In genomic region chr10:117716686-117717085, GRCm38 (mm10) we compare ENCODE assay signal across 17 mouse cellular contexts. TPM values are rescaled to one million over a fixed set of nuclear protein-coding genes. Genes with fewer than 3 reads are reported as not detected.
A peak's percentile ranks its signal among the peaks of the same experiment; 100 is the strongest.
DNase-seq lines count a peak whose midpoint lies in the region; TF ChIP-seq lines count a peak whose summit lies in the region.
"Had no signal": no experiment of that assay in that cellular context is flagged by ENCODE, and none has a peak within 500 bp of the region (broad histone marks: within the 10 kb centered on the region; RNA-seq: fewer than 3 reads in every experiment).

No protein-coding gene starts in this region.

- no peak overlapping the region for H3K4me2 ChIP-seq in CH12.LX (ENCODE audit: insufficient read depth, low read depth, poor library complexity, severe bottlenecking)
- H3K4me2 ChIP-seq: embryonic facial prominence, embryonic 15.5 days; forebrain, embryonic 12.5 days; hindbrain, embryonic 15.5 days had no signal

- no peak for TF ChIP-seq POLR2A in kidney, adult 2 months (IDR thresholded peaks at IDR 0.05; ENCODE audit: low read depth, low read length)
- no peak for TF ChIP-seq POLR2A in CH12.LX (IDR thresholded peaks at IDR 0.05; ENCODE audit: low read depth, low read length)

- H3K4me1 ChIP-seq in kidney, adult 2 months (ENCODE audit: control insufficient read depth, insufficient read depth, low read length), result peaks cover 30% of the 10 kb centered on the region
- H3K4me1 ChIP-seq in CH12.LX (ENCODE audit: control insufficient read depth in 1 of 2, insufficient read depth in 2 of 2), result peaks cover 22 to 80% of the 10 kb centered on the region in 2 experiments
- H3K4me1 ChIP-seq: hindbrain, embryonic 15.5 days had no signal

- no peaks in the 10 kb centered on the region for H3K9me3 ChIP-seq in CH12.LX (replicated peaks; ENCODE audit: low read length)
- H3K9me3 ChIP-seq: embryonic facial prominence, embryonic 15.5 days; forebrain, embryonic 12.5 days; G1E; heart, embryonic 12.5 days; hindbrain, embryonic 15.5 days had no signal

- no peak for TF ChIP-seq CTCF in kidney, adult 2 months (conservative IDR thresholded peaks at IDR 0.05; ENCODE audit: insufficient read depth, insufficient read length, low read depth, low read length)
- no peak for TF ChIP-seq CTCF in CH12.LX (conservative IDR thresholded peaks at IDR 0.05 in 1 of 2, IDR thresholded peaks at IDR 0.05 in 1 of 2; ENCODE audit: low read depth in 2 of 2, low read length in 2 of 2)

- H3K79me2 ChIP-seq in CH12.LX (replicated peaks; ENCODE audit: control insufficient read depth, extremely low read depth, insufficient read depth, poor library complexity, severe bottlenecking) (no peaks in the 10 kb centered on the region), macrophage (ENCODE audit: inconsistent target) (no peaks in the 10 kb centered on the region)

- no peak for DNase-seq in kidney, adult 2 months
- no peak for DNase-seq in kidney, adult 11 months
- DNase-seq in CH12.LX (ENCODE audit: extremely low read depth) (no peak), adipocyte (ENCODE audit: low spot score) (peak; percentile 98)
- DNase-seq in cerebellum, postnatal 4 days (ENCODE audit: low spot score in 2 of 2), result no peak
- DNase-seq: adrenal gland, postnatal 14 days; cerebellum, adult 2 months; cerebellum, postnatal 10 days; embryo, embryonic 11 days; gastrocnemius, postnatal 14 days; heart, adult 2 months had no signal

- no peaks in the 10 kb centered on the region for H3K36me3 ChIP-seq in kidney, adult 2 months (ENCODE audit: control insufficient read depth, insufficient read depth, low read length)
- H3K36me3 ChIP-seq in CH12.LX (replicated peaks in 1 of 2; ENCODE audit: control insufficient read depth in 1 of 2, insufficient read depth in 1 of 2, low read length in 1 of 2), result no peaks in the 10 kb centered on the region
- H3K36me3 ChIP-seq in macrophage (ENCODE audit: inconsistent target), result no peaks in the 10 kb centered on the region
- H3K36me3 ChIP-seq: embryonic facial prominence, embryonic 15.5 days; forebrain, embryonic 12.5 days; G1E; heart, embryonic 12.5 days; hindbrain, embryonic 15.5 days had no signal

- H3K4me3 ChIP-seq in kidney, adult 2 months (ENCODE audit: insufficient read depth, low read depth, low read length), result no peak overlapping the region
- no peak overlapping the region for H3K4me3 ChIP-seq in CH12.LX (replicated peaks in 1 of 3; ENCODE audit: low read depth in 2 of 3, low read length in 2 of 3, poor library complexity in 1 of 3)
- no peak overlapping the region for H3K4me3 ChIP-seq in macrophage (ENCODE audit: inconsistent target)
- H3K4me3 ChIP-seq: embryonic facial prominence, embryonic 15.5 days; forebrain, embryonic 12.5 days; heart, adult 2 months; heart, embryonic 12.5 days; hindbrain, embryonic 15.5 days had no signal

- no peak for TF ChIP-seq RAD21 in CH12.LX (IDR thresholded peaks at IDR 0.05; ENCODE audit: low read depth, low read length)

- 90% methylated on average over 3 of the region's 3 CpGs for WGBS in kidney, adult 2 months
- 93% methylated on average over 3 of the region's 3 CpGs for WGBS in macrophage (ENCODE audit: missing documents)

- no peak for TF ChIP-seq EP300 in CH12.LX (IDR thresholded peaks at IDR 0.05; ENCODE audit: low read length)

- in situ Hi-C loops in CH12.LX (cut with MboI; ENCODE audit: low pct_ligation_motif_present, low pct_unique_long_range_greater_than_20kb, low sequenced_read_pairs), result no loop called here

- no peak overlapping the region for H3K9ac ChIP-seq in CH12.LX (ENCODE audit: insufficient read depth, low read depth)
- H3K9ac ChIP-seq: embryonic facial prominence, embryonic 15.5 days; forebrain, embryonic 12.5 days; heart, embryonic 12.5 days; hindbrain, embryonic 15.5 days had no signal

- dilution Hi-C loops in CH12.LX (cut with MboI; ENCODE audit: extremely low pct_ligation_motif_present, extremely low pct_unique_long_range_greater_than_20kb, low sequenced_read_pairs), result no loop called here

- H3K27me3 ChIP-seq in kidney, adult 2 months (replicated peaks; ENCODE audit: control insufficient read depth, insufficient read depth, low read length), result no peaks in the 10 kb centered on the region
- no peaks in the 10 kb centered on the region for H3K27me3 ChIP-seq in CH12.LX (replicated peaks)
- H3K27me3 ChIP-seq: embryonic facial prominence, embryonic 15.5 days; forebrain, embryonic 12.5 days; heart, embryonic 12.5 days; hindbrain, embryonic 15.5 days had no signal

- peak overlapping the region; percentile 99 for H3K27ac ChIP-seq in kidney, adult 2 months (ENCODE audit: insufficient read depth, low read depth, low read length)
- H3K27ac ChIP-seq in CH12.LX (ENCODE audit: insufficient read depth, low read depth) (peak overlapping the region; percentile 52; the same call in 1 of the 2 replicates), macrophage (peak overlapping the region; percentile 96)
- H3K27ac ChIP-seq: embryonic facial prominence, embryonic 15.5 days; forebrain, embryonic 12.5 days; hindbrain, embryonic 15.5 days had no signal

TF ChIP-seq in CH12.LX, 34 proteins besides CTCF, POLR2A, EP300 and RAD21:
- no peak for TF ChIP-seq E2F4 (IDR thresholded peaks at IDR 0.05; ENCODE audit: insufficient replicate concordance, low read depth, low read length)
- TF ChIP-seq MAZ (IDR thresholded peaks at IDR 0.05; ENCODE audit: low read depth, low read length), result no peak
- TF ChIP-seq PAX5 (IDR thresholded peaks at IDR 0.05; ENCODE audit: low read length), result no peak
- TF ChIP-seq USF2 (conservative IDR thresholded peaks at IDR 0.05; ENCODE audit: low read depth, low read length), result no peak
- TF ChIP-seq TCF12 (IDR thresholded peaks at IDR 0.05; ENCODE audit: low read depth, low read length), result no peak
- TF ChIP-seq GABPA (IDR thresholded peaks at IDR 0.05; ENCODE audit: insufficient replicate concordance, low read depth, low read length), result no peak
TF ChIP-seq in CH12.LX: peak in this region for 0.

RNA-seq across cellular contexts. Expression of gene Mdm2, which starts 6.1 kb away (rescaled TPM):
- 21.9 and 22.9 TPM in 2 replicates for polyA plus RNA-seq in kidney, adult 2 months (2012; rRNA removed)
- total RNA-seq in CH12.LX (2012; rRNA removed) (136 and 166 TPM in 2 replicates), CH12.LX (2014; rRNA removed) (104 and 112 TPM in 2 replicates)
- polyA plus RNA-seq in CH12.LX (2012; ENCODE audit: insufficient read length, low read depth) (74.9 and 79.8 TPM in 2 replicates), macrophage (2018) (68.8 to 97.8 TPM (median 84.1 TPM) in 3 replicates)
- total RNA-seq in macrophage (2018; cell fraction: chromatin; rRNA removed), result 1,000 to 10,000 TPM in 12 of 26 experiments, 100 to 1,000 TPM in 14; 488 to 3,376 (median 837) TPM
- total RNA-seq in macrophage (2018; cell fraction: cytosol; rRNA removed), result 100 to 1,000 TPM in 16 of 26 experiments, 10 to 100 TPM in 10; 72.5 to 455 (median 128) TPM
- 1,000 to 10,000 TPM in 7 of 26 experiments, 100 to 1,000 TPM in 19; 303 to 1,681 (median 684) TPM for total RNA-seq in macrophage (2018; cell fraction: nucleus; rRNA removed)

RNA-seq across cellular contexts. Expression of gene Slc35e3, which starts 29.5 kb away (rescaled TPM):
- 37.1 and 39.1 TPM in 2 replicates for polyA plus RNA-seq in kidney, adult 2 months (2012; rRNA removed)
- total RNA-seq in CH12.LX (2012; rRNA removed) (5.0 and 6.4 TPM in 2 replicates), CH12.LX (2014; rRNA removed) (1.4 and 2.2 TPM in 2 replicates)
- polyA plus RNA-seq in CH12.LX (2012; ENCODE audit: insufficient read length, low read depth) (9.7 and 9.8 TPM in 2 replicates), macrophage (2018) (6.8 to 12.7 TPM (median 9.9 TPM) in 3 replicates)
- 10 to 100 TPM in 9 of 26 experiments, 1 to 10 TPM in 17; 5.3 to 16.2 (median 8.5) TPM for total RNA-seq in macrophage (2018; cell fraction: chromatin; rRNA removed)
- total RNA-seq in macrophage (2018; cell fraction: cytosol; rRNA removed), result 10 to 100 TPM in 7 of 26 experiments, 1 to 10 TPM in 19; 6.6 to 12.5 (median 8.7) TPM
- 10 to 100 TPM in 25 of 26 experiments, 1 to 10 TPM in 1; 9.2 to 24.5 (median 13.9) TPM for total RNA-seq in macrophage (2018; cell fraction: nucleus; rRNA removed)
